Mouse (Mus musculus): Measurements from ENCODE around the gene Hand2.

The Hand2 gene

DNA sequence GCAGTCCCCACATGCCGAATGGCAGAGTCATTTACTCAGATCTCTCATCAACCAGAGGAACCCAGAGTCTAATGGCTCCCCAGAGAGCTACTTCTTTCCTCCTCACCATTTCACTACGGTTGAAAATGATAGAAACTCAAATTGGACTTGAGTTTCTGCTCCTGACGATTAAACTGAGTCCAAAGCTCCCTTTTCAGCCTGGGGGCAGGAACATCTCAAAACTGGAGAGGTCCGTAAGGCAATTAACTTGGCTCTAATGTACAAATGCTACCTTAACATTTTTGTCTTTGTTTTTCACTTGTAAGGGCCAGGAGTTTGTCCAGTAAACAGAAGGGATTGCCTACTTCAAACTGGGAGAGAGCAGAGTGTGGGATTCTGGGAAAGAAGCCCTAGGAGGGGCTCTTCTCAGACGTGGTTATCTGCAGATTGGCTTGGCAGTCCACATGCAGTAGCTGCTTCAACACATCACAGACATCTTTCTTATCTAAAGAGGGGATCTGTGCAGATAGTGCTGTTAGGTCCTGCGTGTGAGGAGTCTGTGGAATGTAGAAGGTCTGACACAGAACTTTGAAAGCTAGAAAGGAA is 23.0 kb downstream of the Hand2 start:
- DNase-seq, result no peak

DNA sequence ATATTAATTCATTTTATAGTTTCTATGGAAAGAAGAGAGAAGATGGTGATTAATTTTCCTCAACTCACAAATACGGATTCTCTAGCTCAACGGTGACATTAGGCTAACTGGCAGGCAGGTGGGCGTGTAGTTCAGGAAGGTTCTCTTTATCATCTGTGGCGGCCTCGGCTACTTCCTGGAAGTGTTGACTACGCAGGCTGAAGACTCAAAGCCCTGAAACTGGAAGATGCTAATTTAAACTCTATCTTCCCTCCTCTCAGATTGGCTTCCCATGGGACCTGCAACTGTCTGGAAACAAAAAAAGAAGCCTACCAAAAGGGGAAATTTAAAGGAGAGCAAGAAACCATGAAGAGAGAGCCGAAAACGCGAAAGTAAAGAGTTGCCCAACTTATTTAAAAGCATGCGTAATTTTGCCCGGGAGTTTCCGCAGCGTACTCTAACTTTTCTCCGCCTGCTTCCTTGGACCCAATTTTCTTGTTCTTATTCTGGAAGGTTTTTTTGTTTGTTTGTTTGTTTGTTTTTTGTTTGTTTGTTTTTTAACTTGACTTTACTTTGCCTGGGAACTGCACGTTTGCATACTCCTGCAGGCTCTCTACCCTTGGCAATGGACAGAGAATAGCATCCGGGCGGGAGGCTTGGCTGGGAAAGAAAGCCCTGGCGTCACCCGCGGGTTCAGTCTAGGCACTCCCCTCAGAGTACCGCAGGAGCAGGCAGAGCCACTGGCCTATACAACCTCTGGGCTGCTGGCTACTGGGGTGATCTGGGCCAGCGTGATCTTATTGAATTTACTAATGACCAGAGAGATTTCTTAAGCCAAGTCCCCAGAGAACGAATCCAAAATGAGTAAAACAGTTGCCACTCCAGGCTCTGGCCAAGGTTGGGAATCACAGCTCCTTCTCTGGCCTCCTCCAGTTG is 24.4 kb downstream of the Hand2 start:
- DNase-seq, result no peak

DNA sequence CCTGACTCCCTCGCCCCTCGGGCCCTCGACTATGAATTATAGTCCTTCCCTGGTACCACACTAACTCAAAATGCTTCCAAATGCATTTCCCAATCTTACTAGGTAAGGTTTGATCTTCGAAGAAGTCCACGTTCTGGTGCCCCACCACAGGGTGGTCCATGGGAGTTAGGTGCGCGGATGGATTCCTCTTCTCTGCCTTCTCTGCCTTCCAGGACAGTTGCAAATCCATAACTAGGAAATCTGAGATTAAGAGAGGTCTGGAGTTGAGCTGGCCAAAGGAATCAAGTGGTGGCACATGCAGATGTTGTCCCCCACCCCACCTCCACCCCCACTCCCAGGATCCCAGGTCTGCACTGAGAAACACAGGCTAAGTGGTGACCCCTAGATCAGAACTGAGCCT is 25.6 kb downstream of the Hand2 start:
- DNase-seq, result no peak

DNA sequence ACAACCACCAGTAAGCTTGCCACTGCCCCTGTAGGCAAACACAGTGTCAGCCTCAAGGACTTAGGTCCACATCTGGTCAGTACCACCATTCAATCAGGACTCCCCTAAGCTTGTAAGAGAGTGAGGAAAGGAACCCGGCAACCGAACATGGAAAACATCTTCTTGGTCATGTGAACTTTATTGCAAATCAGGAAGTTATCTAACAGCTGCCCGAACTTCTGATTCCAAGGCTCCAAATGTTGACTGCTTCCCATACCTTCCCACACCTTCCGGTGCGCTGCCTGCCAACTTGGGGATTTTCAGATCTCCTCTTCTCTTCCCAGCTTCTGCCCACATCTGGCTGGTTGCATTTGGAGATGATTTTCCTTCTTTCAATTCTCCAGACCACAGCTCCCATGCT is 26.4 kb downstream of the Hand2 start:
- no peak for DNase-seq

DNA sequence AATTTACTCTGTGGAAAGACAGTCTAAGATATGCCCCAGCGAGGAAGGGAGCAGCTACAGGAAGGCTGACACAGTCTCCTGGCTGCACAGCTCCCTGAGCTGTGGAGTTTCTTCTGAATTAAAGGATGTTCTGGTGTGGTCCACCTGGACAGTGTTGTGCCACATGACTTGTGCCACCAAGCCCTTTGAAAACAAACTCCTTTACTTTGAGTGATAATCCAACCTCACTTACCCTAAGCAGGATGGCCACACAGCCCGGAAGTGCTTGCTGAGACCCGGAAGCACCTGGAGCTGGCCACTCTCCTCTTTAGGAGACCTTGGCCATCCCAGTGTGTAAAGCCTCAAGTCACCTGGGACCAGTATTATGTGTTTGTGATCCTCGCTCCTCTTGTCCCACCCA is 27.5 kb downstream of the Hand2 start:
- no peak for DNase-seq

DNA sequence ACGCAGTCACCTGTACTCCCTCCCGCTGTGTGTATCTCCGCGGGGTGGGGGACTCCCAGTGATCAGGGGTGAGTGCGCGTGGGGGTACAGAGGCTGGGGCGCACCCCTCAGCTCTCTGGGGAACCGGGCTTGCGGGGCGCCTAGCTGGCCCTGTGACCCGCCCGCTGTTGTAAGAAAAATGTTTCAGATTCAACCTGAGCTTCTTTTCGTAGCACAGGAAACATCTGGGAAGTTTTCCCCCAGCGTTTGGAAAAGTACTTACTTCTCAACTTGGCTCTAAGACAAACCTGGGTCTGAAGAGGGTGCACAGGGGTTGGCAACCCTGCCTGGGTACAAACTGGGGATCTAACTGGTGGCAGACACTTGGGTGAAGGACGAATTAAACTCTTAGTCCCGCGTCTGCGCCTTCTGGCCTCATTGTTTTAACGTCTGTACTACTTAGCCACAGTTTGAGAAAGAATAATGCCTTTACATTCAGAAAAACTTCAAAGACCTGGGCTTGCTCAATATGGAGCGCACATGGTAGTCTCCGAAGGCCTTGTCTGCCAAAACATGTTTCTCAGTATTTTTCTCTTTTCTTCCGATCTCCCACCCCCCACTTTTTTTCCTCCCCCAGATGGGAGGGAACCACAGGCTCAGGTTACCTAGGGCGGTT is 28.2 kb downstream of the Hand2 start:
- no peak for DNase-seq

DNA sequence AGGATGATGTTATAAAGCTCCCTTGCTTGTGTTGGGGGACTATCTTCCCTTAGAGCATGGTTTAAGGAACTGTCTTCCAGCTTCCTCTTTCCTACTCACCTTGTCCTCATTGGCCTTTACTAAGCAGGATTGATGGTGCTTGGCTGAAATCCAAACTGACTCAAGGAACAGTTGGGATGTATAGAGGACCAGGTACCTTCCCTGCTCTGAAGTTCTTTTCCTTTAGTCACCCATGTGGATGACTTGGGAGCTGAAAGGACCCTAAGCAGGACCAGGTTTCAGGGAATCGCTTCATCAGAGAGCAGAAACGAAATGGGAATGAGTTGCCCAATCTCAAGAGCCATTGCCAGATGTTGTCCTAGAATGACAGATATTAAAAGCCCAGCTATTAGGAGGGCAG is 31.1 kb downstream of the Hand2 start:
- DNase-seq, result no peak

DNA sequence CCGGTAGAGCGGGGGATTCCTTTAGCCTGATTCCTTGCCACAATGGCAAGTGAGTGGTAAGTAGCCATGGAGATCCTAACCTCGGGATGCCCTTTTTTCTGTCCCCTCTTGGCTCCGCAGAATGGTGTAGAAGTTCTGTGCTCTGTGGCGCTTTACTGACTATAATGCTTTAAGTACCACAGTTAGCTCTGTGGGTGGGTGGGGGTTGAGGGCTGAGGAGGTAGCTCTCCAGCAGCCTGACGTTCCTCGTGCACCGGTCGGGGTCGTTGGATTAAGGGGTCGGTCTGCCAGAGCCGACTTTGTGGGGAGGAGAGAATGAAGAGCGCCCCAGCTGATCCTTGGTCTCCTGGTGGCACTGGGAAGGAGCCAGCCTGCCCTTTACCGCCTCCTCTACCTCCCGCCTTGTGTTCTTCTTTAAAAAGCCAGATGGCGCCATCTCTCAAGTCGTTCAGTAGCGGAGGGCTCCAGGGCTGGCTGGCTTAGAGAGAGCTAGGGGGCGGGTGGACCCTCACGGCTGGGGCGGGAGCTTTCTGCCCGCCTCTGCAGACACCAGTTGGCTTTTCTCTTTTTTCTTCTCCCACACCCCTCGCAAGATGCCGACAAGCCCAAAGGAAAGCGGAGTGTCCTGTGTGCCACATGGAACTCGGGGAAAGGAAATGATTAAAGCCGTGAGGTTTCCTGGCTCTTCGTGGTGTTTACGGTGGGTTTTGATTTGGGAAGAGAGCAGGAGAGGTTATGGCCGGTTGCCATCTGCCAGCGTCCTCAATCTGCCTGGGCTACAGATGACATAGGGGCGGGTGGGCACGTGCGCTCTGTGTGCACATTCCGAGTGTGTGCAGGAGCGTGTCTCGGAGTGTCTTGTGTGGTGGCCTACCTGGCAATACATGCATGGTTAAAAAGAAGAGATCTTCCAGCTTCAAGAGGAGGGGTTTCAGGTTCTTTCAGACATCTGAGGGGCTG is 32.8 kb downstream of the Hand2 start:
- no peak for DNase-seq

DNA sequence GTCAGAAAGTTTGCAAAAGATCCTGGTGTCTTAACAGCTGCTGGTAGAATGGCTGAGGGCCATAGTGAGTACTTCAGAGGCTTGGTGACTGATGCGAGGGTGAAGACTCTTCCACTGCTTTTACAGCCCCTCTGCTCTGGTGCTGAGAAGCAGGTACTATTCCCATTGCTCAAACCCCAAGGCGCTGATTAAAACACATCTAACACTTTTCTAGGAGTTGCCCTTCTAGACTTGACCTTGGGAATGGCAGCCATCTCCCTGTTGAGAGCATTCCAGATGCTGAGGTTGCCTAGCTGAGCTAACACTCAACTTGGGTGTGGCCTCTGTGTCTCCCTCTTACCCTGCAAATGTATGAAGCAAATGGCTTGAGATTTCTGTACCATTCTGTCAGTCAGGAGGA is 34.1 kb downstream of the Hand2 start:
- no peak for DNase-seq

DNA sequence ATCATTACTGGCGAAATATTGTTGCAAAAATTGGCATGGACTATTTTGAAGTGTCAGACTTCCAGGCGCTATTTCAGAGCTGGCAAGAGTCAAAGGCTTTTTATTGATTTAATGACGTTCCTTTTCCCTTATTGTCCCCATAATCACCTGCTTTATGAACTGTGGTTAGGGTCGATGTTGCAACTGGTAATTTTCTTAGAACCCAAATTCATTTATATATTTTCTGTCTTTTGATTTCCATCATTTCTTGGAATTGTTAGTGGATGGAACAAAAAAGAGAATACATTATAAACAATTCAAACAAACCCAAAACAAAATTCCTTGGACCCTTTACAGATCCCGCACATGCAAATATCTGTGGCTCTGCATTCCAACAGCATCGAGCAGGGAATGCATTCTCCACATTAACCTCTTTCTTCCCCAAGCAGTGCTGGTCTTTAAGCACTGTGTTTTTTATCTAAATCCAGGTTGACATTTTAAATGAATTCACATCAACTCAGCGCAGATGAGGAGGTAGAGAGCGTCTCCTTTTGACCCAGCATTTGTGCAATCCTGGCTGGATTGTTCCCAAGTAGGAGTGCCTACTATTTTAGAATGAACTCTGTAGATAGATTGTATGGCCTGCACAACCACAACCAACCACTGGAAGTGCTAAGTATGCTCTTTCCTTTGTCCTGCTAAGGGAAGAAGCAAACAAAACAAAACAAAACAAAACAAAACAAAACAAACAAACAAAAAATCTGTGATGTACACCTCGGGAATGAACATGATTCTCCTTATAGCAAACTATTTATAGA is 35.9 kb downstream of the Hand2 start:
- DNase-seq, result no peak

DNA sequence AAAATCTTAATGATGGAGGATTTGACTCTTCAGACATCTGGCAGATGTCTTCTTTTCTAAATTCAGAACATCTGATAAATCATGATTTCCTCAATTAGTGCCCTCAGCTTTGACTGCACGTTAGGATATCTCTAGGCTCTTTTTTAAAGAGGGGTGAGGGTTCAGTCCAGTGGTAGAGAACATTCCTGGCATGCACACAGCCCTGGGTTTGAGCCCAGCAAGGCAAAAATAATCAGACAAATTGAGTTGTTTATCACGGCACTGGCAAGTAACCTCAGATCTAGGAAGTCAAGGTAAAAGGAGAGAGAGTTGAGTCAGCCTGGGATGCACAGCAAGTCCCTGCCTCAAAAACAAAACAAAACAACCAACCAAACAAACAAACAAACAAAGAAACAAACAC is 39.7 kb downstream of the Hand2 start:
- no peak for DNase-seq

DNA sequence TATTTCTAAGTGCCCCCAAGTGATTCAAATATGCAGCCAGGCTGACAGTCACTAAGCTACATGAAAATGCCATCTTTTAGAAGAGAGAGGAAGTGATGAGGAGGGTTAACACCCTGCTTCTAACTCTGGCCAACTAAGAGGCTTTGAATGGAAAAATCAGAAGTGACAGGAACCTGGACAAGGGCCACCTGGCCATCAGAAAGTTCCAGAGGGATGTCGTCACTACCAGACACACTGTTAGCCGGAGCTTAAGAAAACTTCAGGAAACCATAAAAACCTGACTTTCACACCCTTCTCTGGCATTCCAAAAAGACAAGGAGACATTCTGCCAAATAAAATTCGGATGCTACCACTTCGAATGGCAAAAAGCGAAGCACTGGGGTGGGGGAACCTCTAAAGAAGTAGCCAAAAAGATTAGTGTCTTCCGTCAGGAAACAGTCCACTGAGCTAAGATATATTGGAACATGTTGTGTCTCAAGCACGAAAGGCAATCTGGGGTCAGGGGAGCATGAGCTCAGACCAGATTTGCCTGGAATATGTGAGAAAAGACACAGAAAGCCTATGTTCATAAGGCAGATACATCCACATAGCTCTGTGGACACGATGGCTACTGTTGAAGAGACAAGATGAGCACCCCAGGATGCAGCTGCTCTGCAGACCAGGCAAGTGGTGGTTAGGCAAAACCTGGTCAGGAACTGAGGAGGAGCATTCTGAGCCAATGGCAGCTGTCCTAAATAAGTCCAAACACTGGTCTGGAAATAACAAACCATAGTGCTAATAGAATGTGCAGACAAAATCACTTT is 40.4 kb downstream of the Hand2 start:
- DNase-seq, result no peak

DNA sequence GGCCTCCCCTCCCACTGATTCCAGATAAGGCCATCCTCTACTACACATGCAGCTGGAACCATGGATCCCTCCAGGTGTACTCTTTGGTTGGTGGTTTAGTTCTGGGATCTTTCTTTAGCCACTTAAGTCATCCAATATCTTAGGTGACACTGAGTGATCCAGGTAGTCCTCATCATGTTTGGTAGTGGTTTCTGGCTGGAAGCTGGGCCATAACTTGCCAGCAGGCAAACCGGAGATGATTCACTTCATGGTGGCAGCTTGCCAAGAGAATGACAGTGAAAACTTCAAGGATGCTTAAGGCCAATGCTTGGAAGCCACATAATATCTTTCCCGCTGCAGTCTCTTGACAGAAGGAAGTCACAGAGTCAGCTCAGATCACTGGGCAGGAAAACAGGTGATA is 42.1 kb downstream of the Hand2 start:
- no peak for DNase-seq

DNA sequence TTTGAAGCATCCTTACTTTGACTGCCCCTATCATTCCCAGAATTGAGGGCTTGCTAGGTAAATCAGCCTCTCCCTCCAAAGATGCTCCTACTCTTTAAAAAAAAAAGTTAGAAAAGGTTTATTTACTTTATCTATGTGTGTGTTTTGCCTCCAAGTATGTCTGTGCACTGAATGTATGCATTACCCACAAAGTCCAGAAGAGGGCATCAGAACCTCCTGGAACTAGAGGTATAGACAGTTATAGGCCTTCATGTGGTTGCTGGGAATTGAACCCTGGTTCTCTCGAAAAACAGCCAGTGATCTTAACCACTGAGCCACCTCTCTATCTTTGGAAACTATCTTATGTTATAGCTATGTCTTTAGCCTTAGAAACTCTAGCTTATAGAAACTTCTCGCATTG is 53.3 kb downstream of the Hand2 start:
- DNase-seq, result no peak

Measured in spleen, adult 18-20 months (tissue).